Mouse (Mus musculus): ENCODE measurements around the gene Tspan3. TPM values are rescaled to one million over a fixed set of nuclear protein-coding genes. Genes with fewer than 3 reads are reported as not detected.

Tspan3 gene
- polyA plus RNA-seq, 1 experiment from 2014 or later, result 610 TPM

DNA sequence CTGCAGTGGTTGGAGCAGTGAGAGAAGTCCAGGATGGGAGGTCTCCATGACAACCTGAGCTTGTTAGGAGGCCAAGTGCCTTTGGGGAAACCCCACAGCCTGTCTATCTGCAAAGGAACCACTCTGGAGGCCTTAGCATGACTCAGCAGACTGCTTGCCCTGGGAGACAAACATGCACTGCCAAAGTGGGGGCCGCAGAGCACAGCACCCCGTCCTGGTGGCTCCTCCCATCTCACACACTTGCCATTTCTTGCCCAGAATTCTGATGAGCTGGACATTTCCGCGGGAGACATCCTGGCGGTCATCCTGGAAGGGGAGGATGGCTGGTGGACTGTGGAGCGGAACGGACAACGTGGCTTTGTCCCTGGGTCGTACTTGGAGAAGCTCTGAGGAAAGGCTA lies 36.9 kb downstream of the Tspan3 start:
- H3K4me3 ChIP-seq (ENCODE audit: low read depth, low read length), result no peak overlapping the region
- no peak overlapping the region for H3K4me2 ChIP-seq (ENCODE audit: low read length)
- H3K9ac ChIP-seq (ENCODE audit: low read depth, low read length), result peak overlapping the region; percentile 30; the same call in 1 of the 2 replicates
- H3K36me3 ChIP-seq (ENCODE audit: control insufficient read depth, insufficient read depth, low read length), result peaks cover 22% of the 10 kb centered on the region
- H3K9me3 ChIP-seq (replicated peaks; ENCODE audit: control insufficient read depth, low read length, poor library complexity, severe bottlenecking), result no peaks in the 10 kb centered on the region
- WGBS, result 87% methylated on average over 9 of the region's 9 CpGs
- H3K27ac ChIP-seq (ENCODE audit: low read length), result no peak overlapping the region
- no peak for ATAC-seq
- no peaks in the 10 kb centered on the region; the same call in 1 of the 2 replicates for H3K4me1 ChIP-seq (ENCODE audit: control insufficient read depth, insufficient read depth, low read length)
- no peaks in the 10 kb centered on the region for H3K27me3 ChIP-seq (ENCODE audit: control insufficient read depth, insufficient read depth, low read depth, low read length)

DNA sequence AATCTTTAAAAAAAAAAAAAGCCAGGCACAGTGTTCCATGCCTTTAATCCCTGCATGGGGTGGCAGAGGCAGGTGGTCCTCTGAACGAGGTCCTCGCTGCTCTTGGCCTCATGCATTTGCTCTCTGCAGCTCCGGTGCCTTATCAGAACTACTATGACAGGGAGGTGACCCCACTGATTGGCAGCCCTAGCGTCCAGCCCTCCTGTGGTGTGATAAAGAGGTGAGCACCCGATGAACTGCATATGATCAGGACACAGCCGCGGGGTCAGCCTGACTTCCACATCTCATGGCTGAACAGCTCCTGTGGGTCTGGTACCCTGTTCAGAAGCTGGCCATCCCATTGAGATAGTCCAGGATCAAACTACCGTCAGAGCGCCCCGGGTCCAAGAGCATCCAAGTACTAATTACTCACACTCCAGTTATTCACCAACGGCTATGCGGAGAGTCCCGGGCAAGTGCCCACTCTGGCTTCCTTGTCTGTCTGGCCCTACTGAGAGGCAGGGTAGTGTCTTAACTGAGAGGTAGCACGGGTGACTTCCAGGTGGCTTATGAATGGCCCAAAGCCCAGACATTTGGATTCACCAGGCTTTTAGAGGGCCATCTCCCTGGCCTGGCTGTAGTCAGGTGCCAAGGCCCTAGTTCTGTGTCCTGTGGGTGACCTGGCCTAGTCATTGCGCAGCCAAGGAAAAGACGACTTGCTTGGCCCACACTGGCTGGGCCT lies 38.7 kb downstream of the Tspan3 start:
- H3K27ac ChIP-seq (ENCODE audit: low read length), result no peak overlapping the region
- WGBS, result 87% methylated on average over 16 of the region's 16 CpGs
- ATAC-seq, result no peak
- no peak overlapping the region for H3K9ac ChIP-seq (ENCODE audit: low read depth, low read length)
- H3K4me2 ChIP-seq (ENCODE audit: low read length), result no peak overlapping the region
- H3K27me3 ChIP-seq (ENCODE audit: control insufficient read depth, insufficient read depth, low read depth, low read length), result no peaks in the 10 kb centered on the region
- H3K9me3 ChIP-seq (replicated peaks; ENCODE audit: control insufficient read depth, low read length, poor library complexity, severe bottlenecking), result no peaks in the 10 kb centered on the region
- peaks cover 13% of the 10 kb centered on the region for H3K36me3 ChIP-seq (ENCODE audit: control insufficient read depth, insufficient read depth, low read length)
- H3K4me3 ChIP-seq (ENCODE audit: low read depth, low read length), result no peak overlapping the region
- H3K4me1 ChIP-seq (ENCODE audit: control insufficient read depth, insufficient read depth, low read length), result no peaks in the 10 kb centered on the region; the same call in 1 of the 2 replicates

DNA sequence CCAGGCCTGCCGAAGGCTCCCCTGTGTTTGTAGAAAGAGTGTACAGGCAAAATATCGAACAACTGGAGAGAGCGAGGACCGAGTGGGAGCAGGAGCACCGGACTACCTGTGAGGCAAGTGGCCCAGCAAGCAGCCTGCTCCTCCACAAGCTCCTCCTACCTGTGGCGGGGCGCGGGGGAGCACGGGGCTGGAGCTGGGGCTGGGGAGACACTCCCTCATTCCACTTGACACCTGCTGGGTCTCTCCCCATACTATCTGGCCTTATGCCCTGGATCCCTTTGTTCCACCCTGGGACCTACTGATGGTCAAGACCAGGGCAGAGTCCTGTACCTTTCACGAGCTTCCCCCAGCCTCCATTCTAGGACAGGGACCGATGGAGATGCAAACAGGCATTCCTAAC lies 40.7 kb downstream of the Tspan3 start:
- no peak overlapping the region for H3K27ac ChIP-seq (ENCODE audit: low read length)
- no peak for ATAC-seq
- H3K36me3 ChIP-seq (ENCODE audit: control insufficient read depth, insufficient read depth, low read length), result peaks cover 10% of the 10 kb centered on the region
- H3K27me3 ChIP-seq (ENCODE audit: control insufficient read depth, insufficient read depth, low read depth, low read length), result no peaks in the 10 kb centered on the region
- H3K4me2 ChIP-seq (ENCODE audit: low read length), result no peak overlapping the region
- H3K4me1 ChIP-seq (ENCODE audit: control insufficient read depth, insufficient read depth, low read length), result no peaks in the 10 kb centered on the region; the same call in 1 of the 2 replicates
- H3K9ac ChIP-seq (ENCODE audit: low read depth, low read length), result no peak overlapping the region
- 40% methylated on average over 11 of the region's 11 CpGs for WGBS
- H3K9me3 ChIP-seq (replicated peaks; ENCODE audit: control insufficient read depth, low read length, poor library complexity, severe bottlenecking), result no peaks in the 10 kb centered on the region
- H3K4me3 ChIP-seq (ENCODE audit: low read depth, low read length), result no peak overlapping the region

GRCm38 (mm10) chr9:56123613-56124012 lies 41.7 kb downstream of the Tspan3 start:
- H3K9me3 ChIP-seq (replicated peaks; ENCODE audit: control insufficient read depth, low read length, poor library complexity, severe bottlenecking), result no peaks in the 10 kb centered on the region
- ATAC-seq, result no peak
- 0 out of 2 replicates have a peak, but pooled peaks cover 3% of the 10 kb centered on the region for H3K36me3 ChIP-seq (ENCODE audit: control insufficient read depth, insufficient read depth, low read length)
- H3K27ac ChIP-seq (ENCODE audit: low read length), result no peak overlapping the region
- no peak overlapping the region for H3K4me3 ChIP-seq (ENCODE audit: low read depth, low read length)
- H3K27me3 ChIP-seq (ENCODE audit: control insufficient read depth, insufficient read depth, low read depth, low read length), result no peaks in the 10 kb centered on the region
- 78% methylated on average over 7 of the region's 7 CpGs for WGBS
- no peak overlapping the region for H3K4me2 ChIP-seq (ENCODE audit: low read length)
- H3K4me1 ChIP-seq (ENCODE audit: control insufficient read depth, insufficient read depth, low read length), result peaks cover 4% of the 10 kb centered on the region
- no peak overlapping the region for H3K9ac ChIP-seq (ENCODE audit: low read depth, low read length)

DNA sequence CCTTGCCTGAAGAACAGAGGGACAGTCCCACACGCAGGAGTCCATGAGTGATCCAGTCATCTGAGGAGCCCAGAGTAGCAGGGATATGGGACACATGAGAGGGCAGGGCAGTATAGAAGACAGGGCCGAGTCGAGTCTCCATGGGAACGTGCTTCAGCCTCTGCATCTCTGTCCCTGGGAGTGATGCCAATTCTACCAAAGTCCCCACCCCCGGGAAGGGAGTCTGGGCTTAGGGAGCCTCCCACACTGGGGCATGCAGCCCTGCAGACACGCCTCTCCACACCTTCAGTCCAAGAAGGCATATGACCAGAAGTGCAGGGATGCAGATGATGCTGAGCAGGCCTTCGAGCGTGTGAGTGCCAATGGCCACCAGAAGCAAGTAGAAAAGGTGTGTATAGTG lies 42.3 kb downstream of the Tspan3 start:
- WGBS, result 54% methylated on average over 8 of the region's 8 CpGs
- Histone ChIP-seq H3K4me3 (ENCODE audit: low read depth, low read length) (no peak overlapping the region), H3K9me3 (replicated peaks; ENCODE audit: control insufficient read depth, low read length, poor library complexity, severe bottlenecking) (no peaks in the 10 kb centered on the region), H3K27ac (ENCODE audit: low read length) (no peak overlapping the region), H3K27me3 (ENCODE audit: control insufficient read depth, insufficient read depth, low read depth, low read length) (no peaks in the 10 kb centered on the region), H3K36me3 (ENCODE audit: control insufficient read depth, insufficient read depth, low read length) (no peaks in the 10 kb centered on the region), H3K4me2 (ENCODE audit: low read length) (no peak overlapping the region), H3K4me1 (ENCODE audit: control insufficient read depth, insufficient read depth, low read length) (peaks cover 7% of the 10 kb centered on the region), H3K9ac (ENCODE audit: low read depth, low read length) (no peak overlapping the region)
- ATAC-seq, result no peak

DNA sequence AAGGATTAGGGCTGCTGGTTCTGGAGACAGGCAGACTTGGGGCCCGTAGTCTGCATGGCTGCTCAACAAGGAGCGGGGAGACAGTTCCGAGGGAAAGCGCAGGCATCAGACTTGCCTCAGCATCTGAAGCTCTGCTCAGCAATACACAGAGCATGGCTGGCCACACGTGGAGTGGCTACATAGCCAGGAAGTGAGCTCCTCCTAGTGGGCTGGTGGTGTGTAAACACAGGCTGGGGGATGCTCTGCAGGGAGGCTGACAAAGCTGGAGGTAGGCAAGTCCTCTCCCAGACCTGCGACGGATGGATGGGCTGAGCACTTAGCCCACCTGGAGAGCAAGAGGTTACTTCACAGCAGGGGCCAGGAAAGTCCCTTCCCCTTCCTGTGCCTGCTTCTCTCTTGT lies 44.2 kb downstream of the Tspan3 start:
- WGBS, result 30% methylated on average over 7 of the region's 7 CpGs
- Histone ChIP-seq H3K4me3 (ENCODE audit: low read depth, low read length) (no peak overlapping the region), H3K9ac (ENCODE audit: low read depth, low read length) (no peak overlapping the region), H3K4me1 (ENCODE audit: control insufficient read depth, insufficient read depth, low read length) (peaks cover 7% of the 10 kb centered on the region), H3K4me2 (ENCODE audit: low read length) (no peak overlapping the region), H3K9me3 (replicated peaks; ENCODE audit: control insufficient read depth, low read length, poor library complexity, severe bottlenecking) (no peaks in the 10 kb centered on the region), H3K36me3 (ENCODE audit: control insufficient read depth, insufficient read depth, low read length) (no peaks in the 10 kb centered on the region), H3K27me3 (ENCODE audit: control insufficient read depth, insufficient read depth, low read depth, low read length) (no peaks in the 10 kb centered on the region), H3K27ac (ENCODE audit: low read length) (no peak overlapping the region)
- 0 out of 2 replicates have a peak, but pooled peaks have one; percentile 20 for ATAC-seq

- Histone ChIP-seq H3K9me3 (replicated peaks; ENCODE audit: control insufficient read depth, low read length, poor library complexity, severe bottlenecking) (no peaks in the 10 kb centered on the region), H3K27me3 (ENCODE audit: control insufficient read depth, insufficient read depth, low read depth, low read length) (no peaks in the 10 kb centered on the region), H3K27ac (ENCODE audit: low read length) (no peak overlapping the region), H3K9ac (ENCODE audit: low read depth, low read length) (no peak overlapping the region), H3K4me1 (ENCODE audit: control insufficient read depth, insufficient read depth, low read length) (peaks cover 7% of the 10 kb centered on the region), H3K36me3 (ENCODE audit: control insufficient read depth, insufficient read depth, low read length) (no peaks in the 10 kb centered on the region), H3K4me2 (ENCODE audit: low read length) (no peak overlapping the region), H3K4me3 (ENCODE audit: low read depth, low read length) (no peak overlapping the region)
- ATAC-seq, result no peak
- WGBS, result 75% methylated on average over 2 of the region's 2 CpGs
Observed at GRCm38 (mm10) chr9:56119651-56120050, 45.6 kb downstream of the Tspan3 start.

- ATAC-seq, result peak; percentile 71
- peak overlapping the region; percentile 61 for H3K9ac ChIP-seq (ENCODE audit: low read depth, low read length)
- H3K9me3 ChIP-seq (replicated peaks; ENCODE audit: control insufficient read depth, low read length, poor library complexity, severe bottlenecking), result no peaks in the 10 kb centered on the region
- WGBS, result 3% methylated on average over 14 of the region's 14 CpGs
- H3K36me3 ChIP-seq (ENCODE audit: control insufficient read depth, insufficient read depth, low read length), result no peaks in the 10 kb centered on the region
- no peaks in the 10 kb centered on the region for H3K27me3 ChIP-seq (ENCODE audit: control insufficient read depth, insufficient read depth, low read depth, low read length)
- peaks cover 7% of the 10 kb centered on the region for H3K4me1 ChIP-seq (ENCODE audit: control insufficient read depth, insufficient read depth, low read length)
- H3K4me2 ChIP-seq (ENCODE audit: low read length), result peak overlapping the region; percentile 85
- peak overlapping the region; percentile 39 for H3K4me3 ChIP-seq (ENCODE audit: low read depth, low read length)
- H3K27ac ChIP-seq (ENCODE audit: low read length), result no peak overlapping the region
Observed at GRCm38 (mm10) chr9:56118582-56118981, 46.7 kb downstream of the Tspan3 start.

DNA sequence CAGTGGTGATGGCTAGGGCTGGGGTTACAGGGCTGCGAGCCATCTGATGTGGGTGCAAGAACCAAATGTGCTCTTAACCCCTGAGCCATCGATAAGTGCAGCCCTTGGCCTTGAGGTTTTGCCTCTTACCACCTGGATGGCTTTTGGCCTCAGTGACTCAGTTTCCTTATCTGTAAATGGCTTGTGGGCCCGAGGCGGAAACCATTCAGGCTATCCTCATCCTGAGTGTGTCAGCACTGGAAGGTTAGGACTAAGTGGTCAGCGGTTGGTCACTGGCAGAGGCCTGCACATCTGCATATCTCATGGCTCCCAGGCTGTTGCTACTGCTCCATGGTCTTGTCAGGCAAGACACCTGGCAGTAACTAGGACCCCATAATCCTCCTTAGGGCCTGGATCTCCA lies 47.2 kb downstream of the Tspan3 start:
- Histone ChIP-seq H3K27me3 (ENCODE audit: control insufficient read depth, insufficient read depth, low read depth, low read length) (no peaks in the 10 kb centered on the region), H3K36me3 (ENCODE audit: control insufficient read depth, insufficient read depth, low read length) (no peaks in the 10 kb centered on the region), H3K4me3 (ENCODE audit: low read depth, low read length) (no peak overlapping the region), H3K9ac (ENCODE audit: low read depth, low read length) (peak overlapping the region; percentile 61; the same call in 1 of the 2 replicates), H3K4me2 (ENCODE audit: low read length) (peak overlapping the region; percentile 85; the same call in 1 of the 2 replicates), H3K4me1 (ENCODE audit: control insufficient read depth, insufficient read depth, low read length) (peaks cover 7% of the 10 kb centered on the region), H3K27ac (ENCODE audit: low read length) (no peak overlapping the region), H3K9me3 (replicated peaks; ENCODE audit: control insufficient read depth, low read length, poor library complexity, severe bottlenecking) (no peaks in the 10 kb centered on the region)
- 84% methylated on average over 5 of the region's 5 CpGs for WGBS
- peak; percentile 12; the same call in 1 of the 2 replicates for ATAC-seq

All from midbrain, embryonic 16.5 days (tissue).